Mouse (Mus musculus): ENCODE measurements at regions not wholly inside any gene's neighbourhood (a gene's known extent, or its start where the extent isn't known, plus 50 kb on each side); places are given as distances from the start of the nearest gene placed in this dataset.

DNA sequence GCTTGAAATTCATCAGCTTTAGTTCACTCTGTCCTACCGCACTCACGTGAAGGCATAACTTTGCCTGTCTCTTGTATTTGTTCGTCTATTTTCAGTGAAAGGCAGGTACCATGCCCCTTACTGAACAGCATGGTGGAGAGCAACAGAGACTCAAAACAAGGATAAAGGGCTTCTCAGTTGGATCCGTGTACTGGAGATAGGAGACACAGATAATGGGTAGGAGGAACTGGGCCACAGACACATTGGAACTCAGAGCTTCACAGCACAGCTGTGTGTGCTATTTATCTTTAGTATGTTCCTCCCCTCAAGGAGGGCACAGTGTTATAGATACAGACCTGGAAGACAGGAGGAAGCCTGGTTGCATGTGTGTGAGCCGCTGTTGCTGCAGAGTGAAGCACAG lies 176.4 kb downstream of the Pten start:
- no peak for TF ChIP-seq TAL1 (IDR thresholded peaks at IDR 0.05; ENCODE audit: low read length)
- TF ChIP-seq GATA1 (IDR thresholded peaks at IDR 0.05; ENCODE audit: low read length), result no peak
- Histone ChIP-seq H3K4me3 (replicated peaks) (no peak overlapping the region), H3K9me3 (ENCODE audit: control insufficient read depth, low read length) (no peaks in the 10 kb centered on the region), H3K36me3 (ENCODE audit: control insufficient read depth) (no peaks in the 10 kb centered on the region), H3K27me3 (ENCODE audit: control insufficient read depth) (no peaks in the 10 kb centered on the region), H3K4me1 (ENCODE audit: control insufficient read depth) (no peaks in the 10 kb centered on the region)

GRCm38 (mm10) chr19:32935638-32936037 lies 178.3 kb downstream of the Pten start:
- TF ChIP-seq TAL1 (IDR thresholded peaks at IDR 0.05; ENCODE audit: low read length) (no peak), GATA1 (IDR thresholded peaks at IDR 0.05; ENCODE audit: low read length) (no peak)
- Histone ChIP-seq H3K27me3 (ENCODE audit: control insufficient read depth) (no peaks in the 10 kb centered on the region), H3K36me3 (ENCODE audit: control insufficient read depth) (no peaks in the 10 kb centered on the region), H3K4me1 (ENCODE audit: control insufficient read depth) (no peaks in the 10 kb centered on the region), H3K4me3 (replicated peaks) (no peak overlapping the region), H3K9me3 (ENCODE audit: control insufficient read depth, low read length) (no peaks in the 10 kb centered on the region)

DNA sequence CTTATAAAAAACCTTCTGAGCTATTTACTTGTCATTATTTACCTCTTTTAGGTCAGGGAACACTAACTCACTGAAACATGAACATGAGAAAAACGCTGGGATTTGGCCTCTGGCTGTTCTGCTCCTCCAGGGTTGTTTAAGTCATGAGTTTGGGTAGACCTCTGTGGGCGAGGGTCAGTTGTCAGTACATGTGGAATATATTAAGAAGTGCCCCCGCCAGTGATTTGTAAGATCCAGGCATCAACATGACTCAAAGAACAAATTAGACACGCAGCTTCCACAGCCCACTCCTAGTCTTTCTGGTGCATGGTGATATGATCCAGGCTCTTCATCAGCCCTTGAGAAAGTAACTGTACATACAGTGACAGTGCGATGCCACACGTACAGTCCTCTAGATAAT lies 180.3 kb downstream of the Pten start:
- H3K4me1 ChIP-seq (ENCODE audit: control insufficient read depth), result no peaks in the 10 kb centered on the region
- TF ChIP-seq TAL1 (IDR thresholded peaks at IDR 0.05; ENCODE audit: low read length), result no peak
- no peak for TF ChIP-seq GATA1 (IDR thresholded peaks at IDR 0.05; ENCODE audit: low read length)
- H3K27me3 ChIP-seq (ENCODE audit: control insufficient read depth), result no peaks in the 10 kb centered on the region
- no peaks in the 10 kb centered on the region for H3K36me3 ChIP-seq (ENCODE audit: control insufficient read depth)
- H3K4me3 ChIP-seq (replicated peaks), result no peak overlapping the region
- H3K9me3 ChIP-seq (ENCODE audit: control insufficient read depth, low read length), result no peaks in the 10 kb centered on the region

GRCm38 (mm10) chr19:32939692-32940091 lies 182.4 kb downstream of the Pten start:
- no peaks in the 10 kb centered on the region for H3K27me3 ChIP-seq (ENCODE audit: control insufficient read depth)
- H3K36me3 ChIP-seq (ENCODE audit: control insufficient read depth), result no peaks in the 10 kb centered on the region
- H3K4me1 ChIP-seq (ENCODE audit: control insufficient read depth), result no peaks in the 10 kb centered on the region
- H3K9me3 ChIP-seq (ENCODE audit: control insufficient read depth, low read length), result no peaks in the 10 kb centered on the region
- no peak overlapping the region for H3K4me3 ChIP-seq (replicated peaks)
- no peak for TF ChIP-seq TAL1 (IDR thresholded peaks at IDR 0.05; ENCODE audit: low read length)
- TF ChIP-seq GATA1 (IDR thresholded peaks at IDR 0.05; ENCODE audit: low read length), result no peak

- TF ChIP-seq GATA1 (IDR thresholded peaks at IDR 0.05; ENCODE audit: low read length), result no peak
- no peak for TF ChIP-seq TAL1 (IDR thresholded peaks at IDR 0.05; ENCODE audit: low read length)
- Histone ChIP-seq H3K4me3 (replicated peaks) (no peak overlapping the region), H3K36me3 (ENCODE audit: control insufficient read depth) (no peaks in the 10 kb centered on the region), H3K27me3 (ENCODE audit: control insufficient read depth) (no peaks in the 10 kb centered on the region), H3K4me1 (ENCODE audit: control insufficient read depth) (no peaks in the 10 kb centered on the region), H3K9me3 (ENCODE audit: control insufficient read depth, low read length) (no peaks in the 10 kb centered on the region)
These were observed 183.5 kb downstream of the Pten start for GRCm38 (mm10) chr19:32940806-32941205.

DNA sequence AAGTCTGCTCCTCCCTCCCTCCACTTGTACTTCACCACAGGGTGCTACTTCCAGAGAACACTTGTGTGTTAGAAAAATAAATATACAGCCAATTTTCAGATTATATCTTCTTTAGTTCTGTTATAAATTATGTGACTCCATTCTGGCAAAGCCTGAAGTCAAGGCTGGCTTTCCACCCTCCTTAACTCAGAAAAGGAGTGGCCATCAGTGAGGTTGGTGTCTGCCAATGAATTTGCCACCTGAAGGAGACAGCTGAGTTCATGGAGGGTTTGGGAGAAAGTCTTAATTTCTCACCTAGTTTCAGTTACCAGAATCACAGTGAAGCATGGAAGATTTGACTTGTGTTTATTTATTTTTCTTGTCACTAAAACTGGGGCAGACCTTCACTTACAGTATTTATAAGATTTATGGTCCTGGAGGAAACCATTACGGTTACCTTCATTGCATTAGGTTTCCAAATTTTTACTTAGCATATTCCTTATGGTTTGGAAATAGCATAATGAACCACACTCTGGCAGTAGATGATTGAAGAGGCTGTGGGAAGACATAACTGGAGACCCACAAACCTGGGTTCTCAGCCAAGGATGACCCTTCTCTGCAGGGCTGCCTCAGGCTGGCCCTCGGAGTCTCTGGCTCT lies 186.4 kb downstream of the Pten start:
- Histone ChIP-seq H3K27me3 (ENCODE audit: control insufficient read depth) (no peaks in the 10 kb centered on the region), H3K4me1 (ENCODE audit: control insufficient read depth) (no peaks in the 10 kb centered on the region), H3K36me3 (ENCODE audit: control insufficient read depth) (no peaks in the 10 kb centered on the region), H3K9me3 (ENCODE audit: control insufficient read depth, low read length) (no peaks in the 10 kb centered on the region), H3K4me3 (replicated peaks) (no peak overlapping the region)
- TF ChIP-seq GATA1 (IDR thresholded peaks at IDR 0.05; ENCODE audit: low read length), result no peak
- no peak for TF ChIP-seq TAL1 (IDR thresholded peaks at IDR 0.05; ENCODE audit: low read length)

- Histone ChIP-seq H3K4me1 (ENCODE audit: control insufficient read depth) (no peaks in the 10 kb centered on the region), H3K36me3 (ENCODE audit: control insufficient read depth) (no peaks in the 10 kb centered on the region), H3K4me3 (replicated peaks) (no peak overlapping the region), H3K9me3 (ENCODE audit: control insufficient read depth, low read length) (no peaks in the 10 kb centered on the region), H3K27me3 (ENCODE audit: control insufficient read depth) (no peaks in the 10 kb centered on the region)
- TF ChIP-seq GATA1 (IDR thresholded peaks at IDR 0.05; ENCODE audit: low read length) (no peak), TAL1 (IDR thresholded peaks at IDR 0.05; ENCODE audit: low read length) (no peak)
These were observed 190.0 kb downstream of the Pten start for GRCm38 (mm10) chr19:32947081-32947855.

- Histone ChIP-seq H3K4me3 (replicated peaks) (no peak overlapping the region), H3K4me1 (ENCODE audit: control insufficient read depth) (no peaks in the 10 kb centered on the region), H3K27me3 (ENCODE audit: control insufficient read depth) (no peaks in the 10 kb centered on the region), H3K9me3 (ENCODE audit: control insufficient read depth, low read length) (no peaks in the 10 kb centered on the region), H3K36me3 (ENCODE audit: control insufficient read depth) (no peaks in the 10 kb centered on the region)
- no peak for TF ChIP-seq TAL1 (IDR thresholded peaks at IDR 0.05; ENCODE audit: low read length)
- TF ChIP-seq GATA1 (IDR thresholded peaks at IDR 0.05; ENCODE audit: low read length), result no peak
These were observed 193.0 kb downstream of the Pten start for GRCm38 (mm10) chr19:32950252-32950651.

GRCm38 (mm10) chr19:32950794-32951193 lies 193.5 kb downstream of the Pten start:
- no peaks in the 10 kb centered on the region for H3K4me1 ChIP-seq (ENCODE audit: control insufficient read depth)
- no peaks in the 10 kb centered on the region for H3K27me3 ChIP-seq (ENCODE audit: control insufficient read depth)
- no peaks in the 10 kb centered on the region for H3K9me3 ChIP-seq (ENCODE audit: control insufficient read depth, low read length)
- no peak overlapping the region for H3K4me3 ChIP-seq (replicated peaks)
- no peaks in the 10 kb centered on the region for H3K36me3 ChIP-seq (ENCODE audit: control insufficient read depth)
- no peak for TF ChIP-seq TAL1 (IDR thresholded peaks at IDR 0.05; ENCODE audit: low read length)
- TF ChIP-seq GATA1 (IDR thresholded peaks at IDR 0.05; ENCODE audit: low read length), result no peak
